Mouse (Mus musculus) heart, postnatal 36 days (tissue): ENCODE results near the gene Arhgap8. TPM values are rescaled to one million over a fixed set of nuclear protein-coding genes. Genes with fewer than 3 reads are reported as not detected.
"Not testable (repeated sequence)": the region's sequence is repeated elsewhere in the genome, so short reads cannot be mapped to it uniquely, and the experiment has no call there.

ENCODE experiments used
- DNase-seq, 2 experiments: peaks; one replicate each; pipeline ENCODE4 v3.0.0; 2021 to 2022
- intact Hi-C: fragments of 180-260 bp; cut with DNase I; formaldehyde crosslinking; loops from one replicate; pipeline ENCODE4 v1.15.1; 2025
- total RNA-seq, 2 experiments: library from RNA; stranded (reverse); gene quantifications; 2 replicates each; pipeline ENCODE4 v1.2.3; 2021

Gene Arhgap8
- total RNA-seq, 2 experiments from 2014 or later, result 0.60 to 0.92 TPM

DNA sequence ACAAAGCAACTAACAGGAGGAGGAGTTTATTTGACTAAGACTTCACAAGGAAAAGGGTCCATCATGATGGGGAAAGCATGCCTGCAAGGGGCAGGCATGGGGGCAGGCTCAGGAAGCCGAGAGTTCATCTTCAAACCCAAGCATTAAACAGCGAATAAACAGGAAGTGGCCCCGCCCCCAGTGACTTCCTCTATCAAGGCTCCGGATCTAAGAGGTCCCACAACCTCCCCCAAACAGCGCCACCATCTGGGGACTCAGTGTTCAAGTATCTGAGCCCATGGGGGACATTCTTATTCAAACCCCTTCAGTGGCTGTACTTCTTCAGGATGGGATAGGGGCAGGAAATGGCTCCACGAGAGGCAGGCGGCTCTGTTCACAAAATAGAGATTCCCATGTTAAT is 27.2 kb upstream of the Arhgap8 start:
- intact Hi-C loops, result no loop called here
- DNase-seq, result no peak

- intact Hi-C loops, result no loop called here
- DNase-seq, result no peak
Observed at GRCm38 (mm10) chr15:84696021-84696420, 23.8 kb upstream of the Arhgap8 start.

DNA sequence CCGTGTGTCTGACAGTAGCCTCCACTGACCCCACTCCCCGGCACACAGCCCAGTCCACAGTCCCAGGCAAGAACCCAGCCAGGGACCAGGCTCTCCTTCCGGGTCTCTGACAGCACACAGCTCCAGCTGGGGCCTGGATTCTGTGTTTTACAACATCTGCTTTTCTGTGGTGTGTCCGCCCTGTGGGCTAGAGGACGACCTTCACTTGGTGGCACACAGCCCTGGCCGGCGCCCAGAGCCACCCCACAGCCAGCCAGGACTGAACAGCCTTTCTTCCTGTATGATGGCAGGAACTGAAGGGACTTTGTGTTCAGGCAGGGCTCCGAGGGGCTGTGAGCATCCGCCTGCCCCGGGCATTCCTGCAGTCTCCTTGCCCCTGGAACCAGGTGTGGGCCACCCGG is 22.2 kb upstream of the Arhgap8 start:
- intact Hi-C loops, result loop anchor here (2.0 kb wide), 1 partner anchor 17 kb away; no protein-coding TSS in a partner anchor
- peak; percentile 74 to 77 for DNase-seq

DNA sequence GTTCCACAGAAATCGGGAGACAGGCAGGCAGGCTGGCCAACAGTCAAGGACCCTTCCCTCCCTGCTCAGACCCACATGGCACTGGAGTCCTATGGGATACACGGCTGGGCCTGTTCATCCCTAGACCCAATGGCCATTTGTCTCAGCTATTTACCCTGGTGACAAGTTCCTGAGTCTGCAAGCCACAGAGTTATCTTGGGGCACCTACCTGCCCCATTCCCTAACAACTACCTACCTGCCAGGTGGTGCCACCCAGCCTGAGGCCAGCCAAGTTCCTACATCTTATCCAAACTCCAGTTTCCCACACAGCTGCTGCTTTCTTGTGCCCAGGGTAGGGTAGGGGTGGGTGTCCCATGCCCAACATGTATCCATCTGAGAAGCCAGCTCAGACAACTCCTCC is 21.7 kb upstream of the Arhgap8 start:
- DNase-seq, result no peak
- intact Hi-C loops, result loop anchor here (2.0 kb wide), 1 partner anchor 17 kb away; no protein-coding TSS in a partner anchor

- peak; percentile 73 to 80 for DNase-seq
- intact Hi-C loops, result loop anchor here (1.0 kb wide), 1 partner anchor 29 kb away; no protein-coding TSS in a partner anchor
Observed at GRCm38 (mm10) chr15:84700147-84700794, 19.6 kb upstream of the Arhgap8 start.

- peak; percentile 53 to 54 for DNase-seq
- intact Hi-C loops, result no loop called here
Observed at GRCm38 (mm10) chr15:84701947-84702346, 17.9 kb upstream of the Arhgap8 start.

DNA sequence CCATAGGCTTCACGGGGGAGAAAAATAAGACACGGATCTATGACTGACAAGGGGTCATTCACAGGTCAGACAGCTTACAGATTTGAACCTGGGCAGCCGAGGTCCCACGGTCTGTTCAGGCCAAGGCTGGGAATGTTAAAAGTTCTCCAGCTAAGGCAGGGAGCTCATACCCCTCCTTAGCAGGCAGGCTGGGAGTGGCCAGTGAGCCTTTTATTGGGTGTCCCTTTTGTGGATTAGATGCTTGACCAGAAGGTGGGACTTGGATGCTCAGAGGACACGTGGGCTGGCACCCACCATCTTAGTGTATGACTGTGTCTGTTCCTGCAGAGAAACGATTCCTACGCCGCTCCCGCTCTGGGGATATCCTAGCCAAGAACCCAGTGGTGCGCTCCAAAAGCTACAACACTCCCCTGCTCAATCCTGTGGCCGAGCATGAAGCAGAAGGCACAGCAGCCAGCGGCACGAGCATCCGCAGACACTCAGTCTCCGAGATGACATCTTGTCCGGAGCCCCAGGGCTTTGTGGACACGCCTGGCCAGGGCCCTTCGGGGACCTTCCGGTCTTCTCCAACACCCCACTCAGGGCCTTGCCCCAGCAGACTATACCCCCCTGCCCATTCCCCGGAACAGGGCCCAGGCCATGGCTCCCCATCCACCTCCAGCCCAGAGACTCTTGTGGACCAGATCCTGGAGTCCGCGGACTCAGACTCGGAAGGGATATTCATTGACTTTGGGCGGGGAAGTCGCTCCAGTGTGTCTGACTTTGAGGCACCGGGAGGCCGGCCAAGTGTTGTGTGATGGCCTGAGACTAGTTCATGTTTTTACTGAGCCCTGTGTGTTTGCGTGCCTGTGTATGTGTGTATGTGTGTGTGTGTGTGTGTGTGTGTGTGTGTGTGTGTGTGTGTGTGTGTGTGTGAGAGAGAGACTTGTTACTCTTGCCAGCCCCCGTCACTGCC is 17.2 kb upstream of the Arhgap8 start:
- intact Hi-C loops, result no loop called here
- DNase-seq, result peak in 1 of 2 experiments; percentile 33

- intact Hi-C loops, result no loop called here
- no peak for DNase-seq
Observed at GRCm38 (mm10) chr15:84703992-84704391, 15.9 kb upstream of the Arhgap8 start.

DNA sequence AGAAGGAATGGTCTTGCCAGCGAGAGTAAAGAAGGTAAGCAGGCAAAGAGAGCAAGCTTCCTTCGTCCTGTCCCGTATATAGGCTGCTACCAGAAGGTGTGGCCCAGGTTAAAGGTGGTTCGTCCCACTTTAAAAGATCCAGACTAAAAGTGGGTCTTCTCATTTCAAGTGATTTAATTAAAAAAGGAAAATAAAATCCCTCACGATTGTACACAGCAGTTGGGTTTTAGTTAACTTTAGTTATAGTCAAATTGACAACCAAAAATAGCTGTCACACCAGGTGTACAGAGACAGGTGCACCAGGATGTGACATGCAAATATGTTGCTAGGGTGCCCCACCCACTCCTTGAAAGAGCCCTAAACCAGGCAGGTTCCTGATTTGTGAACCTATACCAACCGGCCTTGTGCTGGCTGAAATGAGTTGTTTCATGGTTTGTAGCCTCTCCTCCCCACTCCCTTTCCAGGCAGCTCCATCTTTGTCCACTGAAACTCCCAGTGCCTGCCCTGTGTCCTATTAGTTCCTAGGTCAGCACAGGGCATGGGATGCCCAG is 14.4 kb upstream of the Arhgap8 start:
- no peak for DNase-seq

DNA sequence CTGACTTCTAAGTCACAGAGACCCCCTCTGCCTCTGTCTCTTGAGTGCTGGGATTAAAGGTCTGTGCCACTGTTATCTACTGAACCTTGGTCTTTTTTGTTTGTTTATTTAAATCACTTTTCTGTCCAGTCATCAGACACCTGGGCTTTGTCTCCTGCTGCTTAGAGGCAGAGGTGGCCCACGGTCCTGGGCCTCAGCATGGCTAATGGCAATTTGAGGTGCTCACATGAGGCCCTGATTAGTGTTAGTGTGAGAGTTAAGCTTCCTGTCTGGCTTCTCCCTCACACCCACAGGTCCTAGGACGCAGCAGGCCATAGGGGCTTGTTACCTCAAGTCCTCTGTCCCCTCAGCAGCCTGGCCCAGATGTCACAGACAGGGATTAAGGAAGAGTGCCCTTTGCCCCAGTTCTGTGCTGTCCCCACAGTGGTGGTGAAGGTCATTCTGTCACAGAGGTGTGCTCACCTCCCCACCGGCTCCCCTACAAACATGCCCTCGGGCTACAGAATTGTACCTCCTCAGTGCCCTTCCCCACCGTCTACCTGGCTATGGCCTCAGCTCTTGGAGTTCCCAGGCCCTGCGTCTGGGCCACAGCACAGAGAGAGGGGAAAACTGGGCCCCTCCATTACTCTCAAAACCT is 12.8 kb upstream of the Arhgap8 start:
- intact Hi-C loops, result no loop called here
- no peak for DNase-seq

More for the DNA sequence above, 14.4 kb upstream of the Arhgap8 start:
- intact Hi-C loops, result no loop called here

DNA sequence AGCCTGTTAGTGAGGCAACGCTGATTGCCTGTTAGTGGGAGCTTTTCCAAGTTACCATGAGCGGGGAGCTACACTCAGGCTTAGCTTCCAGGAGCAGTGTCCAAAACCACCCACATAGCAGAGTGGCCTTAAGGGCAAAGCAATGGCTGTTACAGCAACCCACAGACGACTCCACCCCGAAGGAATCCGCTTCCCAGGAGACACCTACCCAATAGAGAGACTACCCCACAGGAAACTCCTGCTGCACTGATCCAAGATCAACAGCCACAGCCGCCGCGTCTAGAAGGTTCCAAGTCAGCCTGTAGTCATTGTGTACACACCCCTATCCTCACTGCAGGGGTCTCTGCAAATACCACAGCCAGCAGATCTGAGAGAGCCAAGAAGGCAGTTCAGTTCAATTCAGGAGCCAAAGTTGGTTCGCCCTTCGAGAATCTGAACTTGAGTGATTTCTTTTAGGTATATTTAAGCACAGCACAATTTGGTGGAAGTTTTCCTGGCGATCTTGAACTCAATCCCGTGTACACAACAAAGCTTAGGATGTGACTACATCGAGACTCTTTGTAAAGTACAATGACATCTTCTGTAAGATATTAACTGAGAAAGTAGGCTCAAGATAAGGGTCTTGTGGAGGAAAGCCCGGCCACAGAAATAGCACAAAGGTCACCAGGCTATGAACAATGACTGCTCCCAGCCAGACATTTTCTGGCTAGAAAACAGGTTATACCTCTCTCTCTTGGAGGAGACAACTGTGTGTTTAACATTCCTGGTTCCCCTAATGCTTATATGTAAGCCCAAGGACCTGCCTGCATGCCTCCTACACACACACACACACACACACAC is 7.1 kb upstream of the Arhgap8 start:
- DNase-seq, result peak; percentile 22 to 38
- intact Hi-C loops, result loop anchor here (10.0 kb wide), 1 partner anchor 478 kb away; the partner anchor contains the start of gene Parvb

DNA sequence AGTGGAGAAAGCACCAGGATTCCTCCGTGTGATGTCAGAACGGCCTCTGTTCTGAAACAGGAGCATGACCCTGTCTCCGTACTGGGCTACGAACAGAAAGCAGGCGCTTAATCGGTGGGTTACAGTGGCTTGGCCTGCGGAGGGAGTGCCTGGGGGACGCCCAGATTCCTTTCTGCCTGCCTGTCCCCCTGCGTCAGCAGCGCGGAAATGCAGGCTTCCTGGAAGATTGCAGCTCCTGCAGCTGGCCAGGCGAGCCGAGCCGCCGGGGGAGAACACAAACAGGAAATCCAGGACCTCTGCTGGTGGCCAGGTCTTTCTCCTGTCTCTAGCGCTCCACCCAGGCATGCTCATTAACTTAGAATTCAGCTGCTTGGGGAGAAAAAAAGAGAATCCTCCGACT is 5.1 kb upstream of the Arhgap8 start:
- intact Hi-C loops, result loop anchor here (10.0 kb wide), 1 partner anchor 480 kb away; the partner anchor contains the start of gene Parvb
- DNase-seq, result peak; percentile 81 to 85

GRCm38 (mm10) chr15:84715132-84715531 is 4.7 kb upstream of the Arhgap8 start:
- intact Hi-C loops, result loop anchor here (10.0 kb wide), 1 partner anchor 480 kb away; the partner anchor contains the start of gene Parvb
- no peak for DNase-seq

- DNase-seq, result not testable (repeated sequence)
- intact Hi-C loops, result loop anchor here (10.0 kb wide), 1 partner anchor 483 kb away; the partner anchor contains the start of gene Parvb
Observed at GRCm38 (mm10) chr15:84717570-84718270, 2.1 kb upstream of the Arhgap8 start.

DNA sequence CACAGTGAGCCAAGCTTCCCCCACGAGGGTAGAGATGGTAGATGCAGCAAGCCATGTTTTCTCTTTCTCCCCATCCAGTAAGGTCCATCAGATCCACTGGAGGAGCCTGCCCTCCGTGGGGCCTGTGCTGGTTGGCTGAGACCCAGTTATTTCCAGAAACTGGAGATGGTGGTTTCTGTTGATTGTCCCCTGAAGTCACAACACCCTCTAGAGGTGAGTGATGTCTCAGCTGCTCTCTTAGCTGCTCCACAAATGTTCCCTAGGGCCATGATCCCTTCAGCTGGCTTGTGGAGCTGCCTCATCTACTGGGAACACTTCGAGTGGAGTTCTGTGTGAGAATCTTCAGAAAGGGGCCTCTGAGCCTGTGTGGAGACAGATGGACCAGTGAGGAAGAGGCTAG is 1.1 kb upstream of the Arhgap8 start:
- intact Hi-C loops, result loop anchor here (10.0 kb wide), 1 partner anchor 484 kb away; the partner anchor contains the start of gene Parvb
- DNase-seq, result no peak

- intact Hi-C loops, result no loop called here
- peak in 1 of 2 experiments; percentile 32 for DNase-seq
Observed at GRCm38 (mm10) chr15:84720291-84721204, 696 bp downstream of the Arhgap8 start.

DNA sequence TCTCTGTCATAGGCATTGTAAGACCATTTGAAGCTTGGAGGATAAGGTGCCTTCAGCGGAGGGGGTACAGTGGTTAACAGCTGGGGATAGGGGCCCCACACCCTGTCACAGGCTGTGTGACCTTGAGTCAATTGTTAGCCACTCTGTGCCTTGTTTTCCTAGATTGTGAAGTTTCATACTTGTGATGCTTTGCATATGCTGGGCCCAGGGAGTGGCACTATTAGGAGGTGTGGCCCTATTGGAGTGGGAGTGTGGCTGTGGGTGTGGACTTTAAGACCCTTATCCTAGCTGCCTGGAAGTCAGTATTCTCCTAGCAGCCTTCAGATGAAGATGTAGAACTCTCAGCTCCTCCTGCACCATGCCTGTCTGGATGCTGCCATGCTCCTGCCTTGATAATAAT is 3.8 kb downstream of the Arhgap8 start:
- DNase-seq, intact Hi-C loops: not testable (repeated sequence)

DNA sequence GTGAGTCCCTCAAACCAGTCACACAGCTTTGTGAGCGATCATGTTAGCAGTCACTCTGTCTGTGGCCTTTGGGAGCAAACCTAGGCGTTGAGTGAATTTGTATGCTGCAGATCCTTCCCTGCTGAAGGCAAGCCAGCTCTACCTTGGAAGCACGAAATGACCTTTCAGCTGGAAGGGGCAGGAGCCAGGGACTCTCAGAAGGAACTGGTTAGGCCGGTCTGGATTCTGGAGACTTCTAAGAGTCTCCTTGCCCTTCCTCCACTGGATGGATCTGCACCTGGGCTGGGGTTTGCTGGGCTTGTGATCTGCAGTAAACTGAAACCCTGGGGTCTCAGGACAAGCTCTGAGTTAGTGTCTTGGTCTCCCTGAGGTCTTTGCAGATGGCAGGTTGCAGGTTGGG is 4.3 kb downstream of the Arhgap8 start:
- DNase-seq, result no peak
- intact Hi-C loops, result no loop called here
